Mouse (Mus musculus) heart, adult 8-10 months (tissue): ENCODE data around the gene Tex48. TPM values are rescaled to one million over a fixed set of nuclear protein-coding genes. Genes with fewer than 3 reads are reported as not detected.
A peak's percentile ranks its signal among the peaks of the same experiment; 100 is the strongest.

ENCODE experiments used
- DNase-seq: peaks from one replicate; pipeline ENCODE4 v3.0.0; 2022; ENCODE audit warnings: low spot score
- total RNA-seq, 4 experiments: library from RNA; stranded (reverse); gene quantifications; 2 replicates each; pipeline ENCODE4 v1.2.4; 2022

The Tex48 gene
- not detected for total RNA-seq

DNA sequence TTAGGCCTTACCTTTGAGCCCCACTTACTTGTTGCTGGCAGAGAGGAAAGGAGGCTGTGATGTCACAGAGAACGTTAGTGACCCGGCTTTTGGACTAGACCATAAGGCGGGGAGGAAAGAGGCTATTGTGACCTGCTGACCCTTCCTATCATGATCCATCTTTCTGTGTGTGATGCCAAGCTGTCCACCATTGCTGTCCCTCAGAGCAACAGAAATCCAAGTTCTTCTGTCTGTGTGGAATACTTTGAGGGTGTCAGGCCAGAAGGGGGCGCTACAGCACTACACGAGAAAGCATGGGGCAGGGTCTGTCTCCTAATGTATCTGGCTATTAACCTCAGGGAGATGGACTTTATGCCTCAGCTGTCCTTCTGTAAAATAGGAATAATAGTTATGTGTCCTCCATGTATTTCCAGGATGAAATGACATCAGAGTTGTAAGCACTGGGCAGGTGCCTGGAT lies at the start of gene Tex48:
Tex48 (minus strand) TSS at position 51 of the 458 bp plus-strand sequence.
- DNase-seq: no peak

DNA sequence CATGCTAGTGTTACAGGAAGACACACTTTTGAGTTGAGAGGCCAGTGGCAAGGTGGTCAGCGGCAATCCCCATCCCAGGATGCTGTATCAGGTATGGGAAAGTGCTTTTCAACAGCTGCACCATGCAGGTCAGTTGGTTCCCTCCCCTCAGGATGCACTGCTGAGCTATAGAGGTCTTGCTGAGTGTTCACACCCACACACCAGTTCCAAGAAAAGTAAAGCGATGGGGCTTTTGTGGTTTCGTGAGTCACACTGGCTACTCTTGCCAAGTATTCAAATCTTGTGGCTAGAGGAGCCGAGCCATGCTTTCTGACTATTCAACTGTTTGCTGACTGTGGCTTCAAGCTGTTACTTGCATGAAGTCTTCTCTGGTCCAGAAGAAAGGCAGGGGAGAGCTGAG lies 46.0 kb upstream of the Tex48 start:
- peak; percentile 47 for DNase-seq

DNA sequence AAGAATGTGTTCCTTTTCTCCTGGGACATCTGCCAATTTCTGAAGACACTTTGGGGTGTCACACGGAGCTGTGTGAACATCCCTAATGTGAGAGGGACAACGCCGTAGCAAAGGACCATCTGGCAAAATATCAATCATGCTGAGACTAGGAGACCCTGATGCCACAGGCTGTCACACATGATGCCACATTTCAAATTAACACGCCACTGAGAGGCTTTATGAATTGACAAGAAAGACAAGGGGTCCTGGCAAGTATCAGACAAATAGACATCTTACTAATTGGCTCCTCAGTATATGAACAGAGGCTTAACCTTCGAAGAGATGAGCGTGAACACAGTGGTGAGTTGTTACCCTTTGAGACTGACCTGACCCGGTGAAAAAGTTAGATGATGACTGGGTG lies 43.5 kb upstream of the Tex48 start:
- no peak for DNase-seq

- DNase-seq: no peak
Observed at GRCm38 (mm10) chr4:63663279-63663678, 41.1 kb upstream of the Tex48 start, which contains the start of gene Gm11214. Gm11214 (minus strand) TSS chr4:63663379.

- no peak for DNase-seq
Observed at GRCm38 (mm10) chr4:63661857-63662256, 39.6 kb upstream of the Tex48 start.

DNA sequence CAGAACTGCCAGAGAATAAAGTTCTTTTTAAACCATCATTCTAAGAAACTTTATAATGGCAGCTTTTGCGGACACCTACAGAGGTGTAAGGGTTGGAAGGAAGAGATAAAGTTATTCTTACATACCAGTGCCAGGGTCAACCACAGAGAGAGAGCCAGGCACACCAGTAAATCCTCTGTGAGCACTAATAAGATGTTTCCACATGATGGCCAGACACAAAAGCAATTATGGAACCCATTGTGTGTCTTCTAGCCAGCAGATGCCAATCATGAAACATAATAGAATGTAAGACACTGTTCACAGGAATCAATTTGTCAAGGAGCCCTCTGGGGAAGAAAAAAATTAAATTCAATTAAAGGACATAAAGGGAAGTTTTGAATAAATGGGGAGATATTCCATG lies 39.2 kb upstream of the Tex48 start:
- no peak for DNase-seq

GRCm38 (mm10) chr4:63659775-63660174 lies 37.5 kb upstream of the Tex48 start:
- no peak for DNase-seq

DNA sequence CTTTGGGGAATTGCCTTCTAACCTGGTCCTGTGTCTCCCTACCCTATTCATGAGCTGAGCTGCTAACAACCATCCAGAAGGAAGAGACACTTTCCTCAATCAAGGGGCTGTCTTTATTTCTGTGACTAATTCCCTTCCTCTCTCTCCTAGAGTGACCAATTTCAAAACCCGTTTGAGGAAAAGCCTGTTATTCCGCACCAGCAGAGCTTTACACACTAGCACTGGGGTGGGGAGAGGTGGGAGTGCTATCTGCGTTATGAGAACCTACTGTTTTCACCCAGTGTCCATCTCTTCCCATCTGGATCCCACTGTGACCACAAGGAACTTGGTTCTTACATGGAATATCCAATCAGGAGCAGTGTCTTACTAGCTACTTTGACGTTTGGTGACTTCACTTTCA lies 36.9 kb upstream of the Tex48 start:
- DNase-seq: no peak

DNA sequence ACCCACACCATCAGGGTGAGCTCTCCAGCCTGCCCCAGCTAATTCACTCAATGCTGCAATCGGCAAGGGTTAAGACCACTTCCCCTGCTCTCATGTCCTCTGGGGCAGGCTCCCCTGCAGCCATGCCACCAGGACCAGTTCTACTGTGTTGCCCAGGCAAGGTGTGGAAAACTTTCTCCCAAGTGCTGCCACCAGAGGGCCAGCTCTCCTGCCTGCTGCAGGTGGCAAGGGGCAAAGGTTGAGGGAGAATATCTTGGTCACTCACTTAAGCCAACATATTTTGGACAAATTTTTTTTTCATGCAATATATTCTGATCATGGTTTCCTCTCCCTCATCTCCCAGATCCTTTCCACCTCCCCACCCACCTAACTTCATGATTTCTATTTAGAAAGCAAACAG lies 32.2 kb upstream of the Tex48 start:
- no peak for DNase-seq

DNA sequence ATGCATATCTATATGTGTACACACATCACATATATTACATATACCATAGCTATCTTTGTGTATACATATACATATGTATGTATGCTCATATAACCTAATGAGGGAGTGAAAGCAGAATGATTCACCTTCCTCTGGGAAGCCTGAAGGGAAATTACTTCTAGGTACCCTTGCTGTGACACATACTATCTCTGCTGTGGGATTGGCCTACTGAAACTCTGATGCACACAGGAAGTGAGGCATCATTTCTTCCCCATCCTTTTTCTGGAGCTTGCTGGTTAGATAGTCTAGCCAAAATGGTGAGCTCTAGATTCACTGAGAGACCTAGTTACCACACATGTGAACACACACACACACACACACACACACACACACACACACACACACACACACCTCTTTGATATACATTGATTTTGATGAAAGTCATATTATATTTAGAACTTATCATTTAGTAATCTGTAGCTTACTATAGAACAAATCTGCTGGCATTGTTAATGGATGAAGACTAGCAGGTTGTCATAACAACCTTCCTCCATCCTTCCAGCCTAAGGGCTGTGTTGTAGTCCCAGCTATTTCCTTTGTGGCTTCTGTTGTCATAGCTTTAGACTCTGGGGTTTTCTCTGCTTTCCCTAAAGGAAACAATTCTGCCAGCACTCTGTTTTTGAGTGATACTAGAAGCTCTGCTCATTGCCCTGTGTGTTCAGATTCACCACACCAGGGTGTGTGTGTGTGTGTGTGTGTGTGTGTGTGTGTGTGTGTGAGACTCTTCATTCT lies 21.9 kb upstream of the Tex48 start:
- no peak for DNase-seq

DNA sequence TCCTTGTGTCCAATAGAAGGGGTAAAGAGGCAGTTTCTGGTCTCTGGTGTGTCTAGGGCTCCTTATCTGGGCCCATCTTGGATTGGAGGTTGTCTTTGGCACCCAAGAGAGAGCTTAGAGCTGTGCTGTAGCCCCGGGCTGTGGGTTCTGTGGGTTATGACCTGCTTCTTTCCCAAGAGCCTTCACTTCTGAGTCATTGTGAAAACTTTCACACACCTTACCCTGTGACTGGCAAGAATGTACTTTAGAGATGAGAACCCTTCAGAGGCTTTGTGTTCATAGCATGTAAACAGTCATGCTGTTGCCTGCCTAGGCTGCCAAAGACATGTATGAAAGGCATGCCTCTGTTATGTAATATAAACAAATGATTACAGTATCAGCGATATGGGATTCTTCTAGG lies 17.6 kb upstream of the Tex48 start:
- DNase-seq: no peak

GRCm38 (mm10) chr4:63638603-63639002 lies 16.4 kb upstream of the Tex48 start:
- DNase-seq: no peak

GRCm38 (mm10) chr4:63633181-63633580 lies 11.0 kb upstream of the Tex48 start:
- DNase-seq: no peak

DNA sequence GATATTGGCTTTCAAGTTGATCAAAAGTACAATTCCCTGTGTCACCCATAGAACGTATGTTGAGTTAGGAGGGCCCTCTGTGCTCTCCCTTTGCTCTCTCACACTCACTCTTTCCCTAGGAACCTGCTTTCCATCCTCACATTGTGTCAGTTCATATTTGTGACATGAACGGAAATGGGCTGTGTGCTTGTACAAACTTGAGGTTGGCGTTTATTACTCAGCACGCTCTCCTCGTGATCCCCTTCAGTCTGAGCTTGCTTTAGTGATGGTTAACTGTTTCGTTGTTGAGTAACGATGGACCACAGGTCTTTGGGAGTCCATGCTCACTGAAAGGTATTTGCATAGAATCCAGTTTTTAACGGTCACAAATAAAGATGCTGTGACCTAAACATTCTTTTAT lies 4.9 kb upstream of the Tex48 start:
- no peak for DNase-seq

- DNase-seq: no peak
Observed at GRCm38 (mm10) chr4:63625563-63626080, 3.4 kb upstream of the Tex48 start.

DNA sequence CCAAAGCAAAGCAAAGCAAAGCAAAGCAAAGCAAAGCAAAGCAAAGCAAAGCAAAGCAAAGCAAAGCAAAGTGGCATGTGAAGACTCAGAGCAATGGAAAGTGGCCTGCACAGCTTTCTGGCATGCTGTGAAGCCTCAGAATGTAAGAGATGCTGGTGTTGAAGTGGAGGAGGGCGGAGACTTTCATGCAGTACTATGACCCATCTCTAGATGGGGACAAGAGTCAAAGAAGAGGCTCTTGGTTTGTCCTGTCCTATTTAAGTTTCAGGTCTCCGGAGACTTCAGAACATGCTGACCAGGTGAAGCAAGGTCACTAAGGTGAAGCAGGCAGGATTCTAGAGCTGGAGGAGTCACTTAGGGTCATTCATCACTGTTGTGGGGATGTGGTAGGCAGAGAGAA lies 367 bp downstream of the Tex48 start:
- no peak for DNase-seq

GRCm38 (mm10) chr4:63608391-63608790 lies 13.8 kb downstream of the Tex48 start:
- DNase-seq: no peak

- no peak for DNase-seq
Observed at GRCm38 (mm10) chr4:63605968-63606367, 16.3 kb downstream of the Tex48 start.

DNA sequence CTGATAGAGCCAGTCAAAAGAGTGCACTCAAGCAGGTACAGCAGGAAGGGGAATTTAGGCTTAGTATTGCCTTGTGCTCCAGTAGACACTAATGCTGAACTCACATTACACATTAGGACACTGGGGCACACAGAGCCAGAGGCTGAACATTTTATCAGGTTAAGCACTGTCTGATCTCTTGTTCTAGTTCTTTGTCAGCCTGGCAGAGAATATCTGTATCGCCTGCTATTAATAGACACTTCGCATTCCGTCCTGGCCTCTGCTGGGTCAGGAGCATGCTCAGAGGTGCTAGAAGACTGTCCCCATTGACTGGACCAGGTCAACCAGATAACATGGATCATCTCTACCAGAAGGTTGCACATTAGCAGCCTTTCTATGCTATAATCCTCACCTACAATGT lies 16.7 kb downstream of the Tex48 start:
- DNase-seq: peak; percentile 48

DNA sequence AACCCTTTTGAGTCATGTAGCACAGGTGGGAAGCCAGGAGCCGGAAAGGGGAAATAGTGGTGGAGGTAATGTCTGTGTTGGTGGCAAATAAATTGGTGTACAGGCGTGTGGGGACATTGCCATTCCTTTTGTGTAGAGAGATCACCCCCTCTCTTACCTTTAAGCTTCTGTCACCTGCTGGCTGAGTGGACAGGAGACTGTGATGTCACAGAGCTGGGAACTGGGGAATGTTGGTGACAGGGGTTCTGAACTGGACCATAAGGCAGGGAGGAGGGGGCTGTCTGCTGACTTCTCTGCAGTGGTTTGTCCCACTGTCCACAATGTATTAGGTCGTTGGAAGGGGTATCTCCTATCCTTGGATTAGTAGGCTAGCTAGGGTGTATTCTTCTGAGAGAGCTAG lies 17.3 kb downstream of the Tex48 start, which contains the start of gene Gm11213:
Gm11213 (minus strand) TSS at position 317 of the 400 bp plus-strand sequence.
- DNase-seq: no peak

DNA sequence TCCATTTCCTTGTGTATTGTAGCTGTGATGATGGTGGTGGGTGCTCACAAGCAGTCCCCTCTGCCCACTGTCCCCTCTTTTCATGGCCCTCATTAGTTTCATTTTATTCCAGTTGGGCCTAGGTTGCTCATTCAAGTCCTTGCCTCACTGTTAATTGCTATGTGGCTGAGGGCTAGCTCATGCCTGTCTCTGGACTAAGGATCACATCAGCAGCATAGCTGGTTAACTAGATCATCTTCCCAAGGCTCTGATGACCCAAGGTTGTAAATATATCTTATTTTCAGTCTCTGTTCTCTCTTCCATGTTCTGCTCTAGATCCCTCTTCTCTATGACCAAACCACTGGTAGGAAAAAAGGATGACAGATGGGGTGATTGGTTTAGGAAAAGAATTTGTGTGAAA lies 21.0 kb downstream of the Tex48 start:
- DNase-seq: no peak

DNA sequence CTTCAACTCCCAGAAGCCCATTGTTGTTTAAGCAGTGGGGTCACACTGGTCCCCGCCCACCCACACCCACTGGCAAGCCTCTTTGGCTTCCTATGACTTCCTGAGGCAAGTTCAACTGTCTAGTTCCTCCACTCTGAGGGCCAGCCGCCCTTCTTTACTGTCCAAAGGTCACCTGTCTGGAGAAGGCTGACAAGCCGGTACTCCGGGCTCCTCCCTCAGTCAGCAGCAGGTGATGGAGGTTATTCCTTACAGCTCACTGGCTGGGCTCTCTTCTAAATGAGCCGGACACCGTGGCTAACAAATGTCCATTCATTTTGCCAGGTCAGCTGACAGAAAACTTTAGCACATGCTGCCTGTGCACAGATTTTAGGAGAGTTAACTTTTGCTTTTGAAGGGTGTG lies 21.4 kb downstream of the Tex48 start:
- DNase-seq: no peak

GRCm38 (mm10) chr4:63596010-63596409 lies 26.2 kb downstream of the Tex48 start:
- DNase-seq: no peak
